Mouse (Mus musculus) embryonic stem cell, embryonic (primary cell): ENCODE measurements around the gene 2210016L21Rik.

Source experiments
- CTCF ChIA-PET, 4 experiments: fragments of 300-600 bp in 2 of 4; fragments of 350-600 bp in 2 of 4; sonication (Branson Sonifier 250); formaldehyde crosslinking; loops; one replicate each; lab custom pipeline; 2022; ENCODE audit warnings: inconsistent platforms in 2 of 4; lab: Charles Lee
- POLR2A ChIA-PET, 4 experiments: fragments of 300-600 bp in 2 of 4; fragments of 350-600 bp in 2 of 4; sonication (Branson Sonifier 250); formaldehyde crosslinking; loops; one replicate each; lab custom pipeline; 2022; ENCODE audit warnings: antibody characterized with exemption in 4 of 4, inconsistent platforms in 1 of 4; lab: Charles Lee

2210016L21Rik gene

GRCm38 (mm10) chr5:114980122-114980748 is 38.3 kb downstream of the 2210016L21Rik start:
- CTCF ChIA-PET, result interaction anchor here (0.5 to 4.1 kb wide), 70 partner anchors 9 to 1423 kb away, joined by 3 to 35 read pairs (median 6); partner anchors contain the start of genes Hnf1a (in 3 of the 4), Cabp1 (in 2 of the 4), 2210016L21Rik (in 1 of the 4) and Acads (in 1 of the 4)

GRCm38 (mm10) chr5:114982001-114982400 is 40.0 kb downstream of the 2210016L21Rik start:
- POLR2A ChIA-PET, result interaction anchor here (0.5 to 3.1 kb wide), 23 partner anchors 8 to 892 kb away, joined by 3 to 12 read pairs (median 3); partner anchors contain the start of genes Hnf1a (in 1 of the 4) and Sppl3 (in 1 of the 4)
- CTCF ChIA-PET, result interaction anchor here in 2 of 4 experiments (0.6 to 1.3 kb wide), 3 partner anchors 126 to 292 kb away, joined by 3 to 6 read pairs (median 4); no protein-coding TSS in a partner anchor

More at GRCm38 (mm10) chr5:114980122-114980748, 38.3 kb downstream of the 2210016L21Rik start:
- POLR2A ChIA-PET, result interaction anchor here (0.6 to 3.7 kb wide), 63 partner anchors 9 to 413 kb away, joined by 3 to 18 read pairs (median 4); partner anchors contain the start of genes Hnf1a (in 2 of the 4), Acads (in 1 of the 4), Mlec (in 1 of the 4) and Sppl3 (in 1 of the 4)

DNA sequence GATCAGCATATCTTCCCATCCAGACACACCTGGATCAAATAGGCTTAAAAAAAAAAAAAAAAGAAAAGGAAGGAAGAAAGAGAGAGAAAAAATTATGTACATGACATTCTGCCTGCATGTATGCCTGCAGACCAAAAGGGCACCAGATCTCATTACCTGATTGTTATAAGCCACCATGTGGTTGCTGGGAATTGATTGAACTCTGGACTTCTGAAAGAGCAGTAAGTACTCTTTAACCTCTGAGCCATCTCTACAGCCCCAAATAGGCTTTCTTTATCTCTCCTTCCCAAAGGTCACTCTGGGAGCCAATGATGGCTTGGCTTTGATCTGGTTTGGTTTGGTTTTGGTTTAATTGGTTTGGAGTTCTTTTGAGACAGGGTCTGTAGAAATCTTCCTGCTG is 43.1 kb downstream of the 2210016L21Rik start:
- ChIA-PET CTCF (interaction anchor here in 2 of 4 experiments (0.6 to 1.0 kb wide), 4 partner anchors 12 to 1022 kb away, joined by 3 to 17 read pairs (median 4); no protein-coding TSS in a partner anchor), POLR2A (interaction anchor here in 3 of 4 experiments (0.7 to 1.9 kb wide), 11 partner anchors 8 to 1399 kb away, joined by 3 to 7 read pairs (median 4); no protein-coding TSS in a partner anchor)

GRCm38 (mm10) chr5:114996447-114996846 is 54.5 kb downstream of the 2210016L21Rik start:
- CTCF ChIA-PET, result interaction anchor here in 3 of 4 experiments (0.5 to 1.9 kb wide), 7 partner anchors 11 to 1664 kb away, joined by 3 to 17 read pairs (median 4); no protein-coding TSS in a partner anchor
- POLR2A ChIA-PET, result interaction anchor here (0.6 to 7.7 kb wide), 33 partner anchors 8 to 869 kb away, joined by 3 to 82 read pairs (median 3); partner anchors contain the start of genes Sppl3 (in 2 of the 4), 2210016L21Rik (in 1 of the 4), Hnf1a (in 1 of the 4) and Mlec (in 1 of the 4)

DNA sequence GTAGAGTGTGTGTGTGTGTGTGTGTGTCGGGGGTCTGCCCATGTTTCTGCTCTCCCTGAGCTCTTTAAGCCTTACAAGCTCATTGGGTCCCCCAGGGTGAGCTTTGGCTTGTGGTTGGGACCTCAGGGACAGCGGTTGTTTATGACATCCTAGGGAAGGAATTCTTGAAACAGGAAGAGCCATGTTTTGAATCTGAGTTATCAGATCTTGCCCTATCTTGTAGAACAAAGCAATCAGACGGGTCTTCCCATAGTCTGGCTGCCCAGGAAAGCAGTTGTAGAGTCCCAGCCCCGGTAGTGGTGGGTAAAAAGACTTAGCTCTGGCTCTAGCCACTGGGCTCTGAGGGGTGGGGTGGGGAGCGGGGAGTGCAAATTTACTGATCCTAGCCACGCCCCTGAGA is 55.4 kb downstream of the 2210016L21Rik start:
- CTCF ChIA-PET, result interaction anchor here in 3 of 4 experiments (0.6 to 1.9 kb wide), 3 partner anchors 12 to 1142 kb away, joined by 4 to 8 read pairs (median 4); no protein-coding TSS in a partner anchor
- POLR2A ChIA-PET, result interaction anchor here in 3 of 4 experiments (0.5 to 7.7 kb wide), 23 partner anchors 11 to 868 kb away, joined by 3 to 82 read pairs (median 3); partner anchors contain the start of genes Sppl3 (in 2 of the 3), Hnf1a (in 1 of the 3), Mlec (in 1 of the 3) and Unc119b (in 1 of the 3)
